Mouse (Mus musculus): Measurements from ENCODE around the gene Lrrc3c.
"Not testable (repeated sequence)": the region's sequence is repeated elsewhere in the genome, so short reads cannot be mapped to it uniquely, and the experiment has no call there.

The Lrrc3c gene

GRCm38 (mm10) chr11:98624381-98624780 is 26.3 kb downstream of the Lrrc3c start:
- not testable (repeated sequence) for DNase-seq (ENCODE audit: extremely low read depth, insufficient read length, low spot score)

GRCm38 (mm10) chr11:98625611-98626410 is 27.7 kb downstream of the Lrrc3c start, which contains the start of the genes Gm12355 and Gsdma3:
TSS of gene Gm12355 (minus strand) at chr11:98625661.
TSS of gene Gsdma3 (plus strand) at chr11:98626360.
- no peak for DNase-seq (ENCODE audit: extremely low read depth, insufficient read length, low spot score)

GRCm38 (mm10) chr11:98628706-98629105 is 30.6 kb downstream of the Lrrc3c start:
- no peak for DNase-seq (ENCODE audit: extremely low read depth, insufficient read length, low spot score)

GRCm38 (mm10) chr11:98630646-98631045 is 32.6 kb downstream of the Lrrc3c start:
- no peak for DNase-seq (ENCODE audit: extremely low read depth, insufficient read length, low spot score)

GRCm38 (mm10) chr11:98635312-98635970 is 37.4 kb downstream of the Lrrc3c start:
- DNase-seq (ENCODE audit: extremely low read depth, insufficient read length, low spot score) = peak; percentile 30

GRCm38 (mm10) chr11:98637501-98637900 is 39.4 kb downstream of the Lrrc3c start:
- no peak for DNase-seq (ENCODE audit: extremely low read depth, insufficient read length, low spot score)

- no peak for DNase-seq (ENCODE audit: extremely low read depth, insufficient read length, low spot score)
Measured at GRCm38 (mm10) chr11:98640091-98640490, 42.0 kb downstream of the Lrrc3c start.

GRCm38 (mm10) chr11:98644757-98645156 is 46.7 kb downstream of the Lrrc3c start:
- DNase-seq (ENCODE audit: extremely low read depth, insufficient read length, low spot score) = no peak

GRCm38 (mm10) chr11:98645946-98646345 is 47.9 kb downstream of the Lrrc3c start:
- DNase-seq (ENCODE audit: extremely low read depth, insufficient read length, low spot score) = no peak

- no peak for DNase-seq (ENCODE audit: extremely low read depth, insufficient read length, low spot score)
Measured at GRCm38 (mm10) chr11:98646459-98646858, 48.4 kb downstream of the Lrrc3c start, which contains the start of gene Gsdma2. TSS of gene Gsdma2 (plus strand) at chr11:98646759.
